Mouse (Mus musculus) small intestine, adult 2 months (tissue): ENCODE measurements at regions not wholly inside any gene's neighbourhood (a gene's known extent, or its start where the extent isn't known, plus 50 kb on each side); places are given as distances from the start of the nearest gene placed in this dataset.

ENCODE experiments used
- H3K27ac ChIP-seq: fragments of 200-500 bp; 2 replicates; pipeline ENCODE4 v1.5.1; 2012; ENCODE audit warnings: low read depth, low read length, control low read depth, inconsistent platforms; ENCODE audit not compliant: insufficient read depth
- H3K27me3 ChIP-seq: fragments of 200-500 bp; 2 replicates; pipeline ENCODE4 v1.6.1; 2012; ENCODE audit warnings: mild to moderate bottlenecking, moderate library complexity, low read length, inconsistent platforms; ENCODE audit not compliant: control insufficient read depth, insufficient read depth
- H3K36me3 ChIP-seq: fragments of 200-500 bp; 2 replicates; pipeline ENCODE4 v1.6.1; 2012; ENCODE audit warnings: mild to moderate bottlenecking, low read length, control low read depth, inconsistent platforms; ENCODE audit not compliant: control insufficient read depth, insufficient read depth
- H3K4me1 ChIP-seq: fragments of 200-500 bp; 2 replicates; pipeline ENCODE4 v1.6.1; 2012; ENCODE audit warnings: low read length, inconsistent platforms, mixed read lengths; ENCODE audit not compliant: control insufficient read depth, insufficient read depth, insufficient read length
- H3K4me3 ChIP-seq: fragments of 200-500 bp; 2 replicates; pipeline ENCODE4 v1.5.1; 2012; ENCODE audit warnings: low read depth, mild to moderate bottlenecking, control low read depth, inconsistent platforms, low read length, moderate library complexity
- CTCF ChIP-seq: fragments of 200-500 bp; IDR thresholded peaks from 2 replicates; pipeline ENCODE4 v1.5.1; 2012; ENCODE audit warnings: low read depth, mild to moderate bottlenecking, control low read depth, inconsistent platforms, low read length, moderate library complexity, mixed read lengths; ENCODE audit not compliant: insufficient replicate concordance, insufficient read length; ENCODE audit errors: extremely low read depth
- POLR2A ChIP-seq: fragments of 200-500 bp; IDR thresholded peaks from 2 replicates; pipeline ENCODE4 v1.6.1; 2012; ENCODE audit warnings: low read depth, mild to moderate bottlenecking, control low read depth, inconsistent platforms, low read length, moderate library complexity
- WGBS: fragments of 180-500 bp; shearing (Covaris S2); methylation state at CpG from one replicate; pipeline ENCODE4 v1.1.7; 2018; 5-methylcytosine and 5-hydroxymethylcytosine counted together

DNA sequence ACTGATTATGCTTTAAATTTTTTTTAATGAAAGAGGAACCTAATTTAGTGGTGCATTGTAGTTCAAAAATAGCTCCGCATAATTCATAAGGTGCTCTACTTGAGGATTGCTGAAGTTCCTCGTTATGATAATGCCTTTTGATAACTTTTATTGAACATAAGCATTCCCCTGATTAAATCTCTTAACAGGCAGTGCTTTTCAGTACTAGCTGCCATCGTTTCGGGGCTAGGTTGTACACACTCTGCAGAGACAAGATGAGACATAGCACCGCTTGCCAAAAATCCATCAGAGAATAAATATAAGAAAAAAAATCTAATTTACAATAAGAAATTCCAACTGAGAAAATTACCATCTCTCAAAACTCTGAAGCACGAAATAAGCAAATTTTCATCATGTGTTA is 433.7 kb upstream of the Adgrl4 start:
- 73% methylated on average over 6 of the region's 6 CpGs for WGBS
- Histone ChIP-seq H3K27me3 (no peaks in the 10 kb centered on the region), H3K4me3 (no peak overlapping the region), H3K4me1 (no peaks in the 10 kb centered on the region), H3K27ac (no peak overlapping the region), H3K36me3 (no peaks in the 10 kb centered on the region)
- TF ChIP-seq POLR2A = no peak
- no peak for TF ChIP-seq CTCF

DNA sequence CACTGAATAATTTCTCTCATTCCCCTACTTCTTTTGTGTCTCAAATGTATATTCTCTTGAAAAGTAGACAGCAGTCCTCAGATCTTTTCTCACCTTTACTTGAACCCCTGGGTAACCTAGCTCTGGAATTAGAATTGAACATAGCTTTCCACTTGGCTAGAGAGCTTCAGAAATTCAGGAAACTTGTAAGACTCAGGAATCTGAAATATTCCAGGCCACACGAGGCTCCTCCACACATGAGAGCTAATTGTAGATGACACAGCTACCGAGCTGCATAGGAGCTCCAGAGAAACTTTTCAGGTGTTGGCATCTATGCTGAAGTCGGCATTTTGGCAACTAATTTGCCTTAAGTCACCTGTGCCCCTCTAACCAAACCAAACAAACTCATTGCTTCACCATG is 417.7 kb upstream of the Adgrl4 start:
- Histone ChIP-seq H3K4me3 (no peak overlapping the region), H3K36me3 (no peaks in the 10 kb centered on the region), H3K27ac (no peak overlapping the region), H3K27me3 (no peaks in the 10 kb centered on the region), H3K4me1 (no peaks in the 10 kb centered on the region)
- WGBS = 65% methylated on average over 3 of the region's 3 CpGs
- TF ChIP-seq POLR2A (no peak), CTCF (no peak)

DNA sequence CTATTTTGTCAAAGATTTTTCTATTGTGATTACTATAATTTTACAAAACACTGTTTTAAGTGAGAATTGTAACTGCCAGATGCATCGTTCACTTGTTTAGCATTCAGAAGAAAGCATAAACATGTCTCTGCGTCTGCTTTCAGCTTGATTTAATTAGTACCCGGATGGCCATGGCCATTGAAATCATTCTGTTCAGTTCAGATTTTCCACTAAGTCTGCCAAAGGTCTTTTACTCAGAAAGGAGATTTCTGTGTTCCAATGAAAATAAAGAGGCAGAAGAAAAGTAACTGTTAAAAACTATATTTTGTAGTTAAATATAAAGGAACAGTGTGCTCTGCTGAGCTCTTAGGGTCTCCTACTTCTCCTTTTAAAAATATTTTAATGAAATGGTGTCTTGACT is 380.2 kb upstream of the Adgrl4 start:
- TF ChIP-seq POLR2A (no peak), CTCF (no peak)
- 70% methylated on average over 3 of the region's 3 CpGs for WGBS
- no peak overlapping the region for H3K4me3 ChIP-seq
- H3K27me3 ChIP-seq = no peaks in the 10 kb centered on the region
- no peaks in the 10 kb centered on the region for H3K4me1 ChIP-seq
- H3K27ac ChIP-seq = no peak overlapping the region
- H3K36me3 ChIP-seq = no peaks in the 10 kb centered on the region

GRCm38 (mm10) chr3:151072322-151072721 is 365.4 kb upstream of the Adgrl4 start:
- H3K27ac ChIP-seq = no peak overlapping the region
- TF ChIP-seq POLR2A = no peak
- TF ChIP-seq CTCF = no peak
- no peaks in the 10 kb centered on the region for H3K36me3 ChIP-seq

DNA sequence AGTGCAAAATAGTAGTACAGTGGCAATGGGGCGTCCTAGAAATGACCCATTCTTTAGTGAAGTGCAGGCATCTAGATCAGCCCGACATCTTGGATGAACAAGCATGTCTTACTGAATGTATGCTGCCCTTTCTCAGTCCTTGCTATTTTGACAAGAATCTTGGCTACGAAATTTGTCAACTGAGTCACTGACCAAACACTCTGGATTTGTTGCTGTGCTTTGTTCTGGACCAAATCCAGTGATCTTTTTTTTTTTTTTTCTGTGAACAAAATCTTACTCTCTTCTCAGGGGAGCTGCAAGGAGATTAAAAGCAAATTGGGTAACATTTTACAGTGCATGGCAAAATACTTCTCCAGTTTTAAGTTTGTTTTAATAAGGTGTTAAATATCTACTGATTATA is 320.9 kb upstream of the Adgrl4 start:
- TF ChIP-seq POLR2A = no peak
- Histone ChIP-seq H3K36me3 (no peaks in the 10 kb centered on the region), H3K27ac (no peak overlapping the region), H3K4me3 (no peak overlapping the region), H3K27me3 (no peaks in the 10 kb centered on the region), H3K4me1 (no peaks in the 10 kb centered on the region)
- WGBS = 69% methylated on average over 3 of the region's 3 CpGs

More at GRCm38 (mm10) chr3:151072322-151072721, 365.4 kb upstream of the Adgrl4 start:
- H3K27me3 ChIP-seq = no peaks in the 10 kb centered on the region
- H3K4me1 ChIP-seq = no peaks in the 10 kb centered on the region
- H3K4me3 ChIP-seq = no peak overlapping the region

DNA sequence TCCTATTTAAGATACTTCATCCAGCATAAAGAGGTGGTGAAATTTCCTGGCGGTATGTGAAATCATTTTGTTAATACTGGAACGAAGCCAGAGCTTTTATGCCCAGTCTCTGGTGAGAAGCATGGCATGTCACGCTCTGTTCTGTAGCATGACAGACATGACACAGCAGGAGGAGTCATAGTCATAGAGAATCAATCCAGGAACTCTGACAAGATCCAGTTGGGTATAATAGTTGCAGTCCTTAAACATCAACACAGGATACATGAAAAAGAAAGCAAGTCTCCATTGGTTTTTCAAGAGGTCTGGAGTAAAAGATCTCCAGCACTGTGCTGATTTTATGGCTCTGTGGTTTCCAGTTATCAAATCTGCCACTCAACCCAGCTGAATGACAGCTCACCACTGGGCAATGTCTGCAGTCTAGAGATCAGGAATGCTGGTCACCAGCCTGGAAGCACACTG is 320.1 kb upstream of the Adgrl4 start:
- 73% methylated on average over 3 of the region's 3 CpGs for WGBS
- no peak overlapping the region for H3K27ac ChIP-seq
- TF ChIP-seq POLR2A = no peak
- TF ChIP-seq CTCF = no peak

DNA sequence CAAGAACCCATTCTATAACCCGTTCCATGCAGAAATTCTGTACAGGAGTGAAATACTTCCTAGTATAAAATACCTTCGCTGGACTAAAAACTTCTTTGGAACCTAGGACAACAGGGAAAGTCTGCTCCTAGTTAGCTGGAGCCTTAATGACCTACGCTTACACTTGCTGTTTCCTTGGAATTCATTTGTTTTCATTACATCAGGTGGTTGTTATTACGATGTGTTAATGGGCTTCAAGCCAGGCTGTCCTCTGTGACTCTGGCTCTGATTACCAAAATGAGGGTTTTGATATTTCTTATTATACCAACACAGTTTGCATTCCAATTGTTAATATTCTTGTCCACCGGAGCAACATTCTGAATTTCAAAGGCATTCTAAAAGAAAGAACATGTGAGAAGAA is 313.6 kb upstream of the Adgrl4 start:
- WGBS = 84% methylated on average over 5 of the region's 5 CpGs
- TF ChIP-seq CTCF = no peak
- no peak for TF ChIP-seq POLR2A

More for the DNA sequence above, 320.1 kb upstream of the Adgrl4 start:
- no peaks in the 10 kb centered on the region for H3K4me1 ChIP-seq
- H3K36me3 ChIP-seq = no peaks in the 10 kb centered on the region
- no peak overlapping the region for H3K4me3 ChIP-seq
- H3K27me3 ChIP-seq = no peaks in the 10 kb centered on the region

GRCm38 (mm10) chr3:151146889-151147288 is 290.8 kb upstream of the Adgrl4 start:
- no peaks in the 10 kb centered on the region for H3K4me1 ChIP-seq
- 68% methylated on average over 2 of the region's 2 CpGs for WGBS
- no peak overlapping the region for H3K4me3 ChIP-seq
- no peaks in the 10 kb centered on the region for H3K36me3 ChIP-seq
- TF ChIP-seq CTCF (no peak), POLR2A (no peak)
- H3K27ac ChIP-seq = no peak overlapping the region
- no peaks in the 10 kb centered on the region for H3K27me3 ChIP-seq

More for the DNA sequence above, 313.6 kb upstream of the Adgrl4 start:
- Histone ChIP-seq H3K4me3 (no peak overlapping the region), H3K4me1 (no peaks in the 10 kb centered on the region), H3K36me3 (no peaks in the 10 kb centered on the region), H3K27ac (no peak overlapping the region), H3K27me3 (no peaks in the 10 kb centered on the region)
